Mouse (Mus musculus) limb, embryonic 11.5 days (tissue): ENCODE measurements around the gene Mest. TPM values are rescaled to one million over a fixed set of nuclear protein-coding genes. Genes with fewer than 3 reads are reported as not detected.

Source experiments
- ATAC-seq: fragments of 200-750 bp; cut with Nextera tagmentation; 2 replicates; pipeline ENCODE4 v1.8.0; 2017; ENCODE audit warnings: low read depth; ENCODE audit not compliant: insufficient number of reproducible peaks, low FRiP score, low TSS enrichment
- DNase-seq: peaks from one replicate; pipeline ENCODE4 v3.0.0-alpha.2; 2015; ENCODE audit warnings: low spot score
- H3K27ac ChIP-seq: fragments of 300-500 bp; sonication (generic); replicated peaks from 2 replicates; pipeline ENCODE4 v1.5.1; 2014; ENCODE audit warnings: low read depth, mild to moderate bottlenecking, low read length
- H3K27me3 ChIP-seq: fragments of 300-500 bp; sonication (generic); 2 replicates; pipeline ENCODE4 v1.6.1; 2014; ENCODE audit warnings: mild to moderate bottlenecking, low read length, mixed read lengths; ENCODE audit not compliant: control insufficient read depth, insufficient read depth
- H3K36me3 ChIP-seq: fragments of 300-500 bp; sonication (generic); 2 replicates; pipeline ENCODE4 v1.6.1; 2014; ENCODE audit warnings: mild to moderate bottlenecking, low read length, moderate library complexity, mixed read lengths; ENCODE audit not compliant: control insufficient read depth, insufficient read depth
- H3K4me1 ChIP-seq: fragments of 300-500 bp; sonication (generic); 2 replicates; pipeline ENCODE4 v1.6.1; 2014; ENCODE audit warnings: low read length, mixed read lengths; ENCODE audit not compliant: control insufficient read depth, insufficient read depth
- H3K4me2 ChIP-seq: fragments of 300-500 bp; sonication (generic); 2 replicates; pipeline ENCODE4 v1.6.1; 2014; ENCODE audit warnings: low read depth, mild to moderate bottlenecking, moderate library complexity; ENCODE audit not compliant: severe bottlenecking
- H3K4me3 ChIP-seq: fragments of 300-500 bp; sonication (generic); 2 replicates; pipeline ENCODE4 v1.5.1; 2014; ENCODE audit warnings: low read depth, low read length
- H3K9ac ChIP-seq: fragments of 300-500 bp; sonication (generic); 2 replicates; pipeline ENCODE4 v1.6.1; 2014; ENCODE audit warnings: mild to moderate bottlenecking, low read length
- H3K9me3 ChIP-seq: fragments of 300-500 bp; sonication (generic); 2 replicates; pipeline ENCODE4 v1.6.1; 2016; ENCODE audit warnings: low read length; ENCODE audit not compliant: control insufficient read depth
- WGBS: fragments of 180-500 bp; shearing (Covaris S2); extraction: QIAGEN DNeasy Blood & Tissue Kit; methylation state at CpG from one replicate; pipeline ENCODE4 v1.1.7; 2014; 5-methylcytosine and 5-hydroxymethylcytosine counted together
- polyA plus RNA-seq: library from polyadenylated mRNA; unstranded; fragments of >200 nt; fragmentation: Nextera tagmentation; extraction: Ambion mirVana; gene quantifications from 2 replicates; pipeline ENCODE4 v1.2.1, GENCODE M21; 2014

Mest gene
- 2,834 and 2,987 TPM in 2 replicates for polyA plus RNA-seq

DNA sequence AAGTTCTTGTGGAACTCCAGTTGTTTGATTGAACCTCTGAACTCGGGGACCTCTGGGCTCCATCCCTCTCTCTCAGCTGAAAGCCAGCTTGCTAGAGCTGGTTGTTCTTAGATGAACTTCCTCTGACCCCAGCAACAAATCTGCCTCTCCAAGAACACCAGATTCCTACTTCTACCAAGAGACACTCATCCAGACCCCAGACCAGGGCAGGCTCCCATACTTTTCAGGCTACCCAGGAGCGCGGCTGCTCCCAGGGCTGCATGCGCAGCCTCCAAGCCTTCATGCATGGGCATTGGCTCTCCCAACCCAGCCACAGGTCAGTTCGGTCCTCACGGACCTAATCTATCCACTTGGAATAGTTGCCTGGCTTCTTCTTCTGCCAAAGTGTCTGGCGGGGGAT lies at the start of gene Mest:
TSS of gene Mest (plus strand) at position 217 of the 400 bp plus-strand sequence.
- no peak for ATAC-seq

DNA sequence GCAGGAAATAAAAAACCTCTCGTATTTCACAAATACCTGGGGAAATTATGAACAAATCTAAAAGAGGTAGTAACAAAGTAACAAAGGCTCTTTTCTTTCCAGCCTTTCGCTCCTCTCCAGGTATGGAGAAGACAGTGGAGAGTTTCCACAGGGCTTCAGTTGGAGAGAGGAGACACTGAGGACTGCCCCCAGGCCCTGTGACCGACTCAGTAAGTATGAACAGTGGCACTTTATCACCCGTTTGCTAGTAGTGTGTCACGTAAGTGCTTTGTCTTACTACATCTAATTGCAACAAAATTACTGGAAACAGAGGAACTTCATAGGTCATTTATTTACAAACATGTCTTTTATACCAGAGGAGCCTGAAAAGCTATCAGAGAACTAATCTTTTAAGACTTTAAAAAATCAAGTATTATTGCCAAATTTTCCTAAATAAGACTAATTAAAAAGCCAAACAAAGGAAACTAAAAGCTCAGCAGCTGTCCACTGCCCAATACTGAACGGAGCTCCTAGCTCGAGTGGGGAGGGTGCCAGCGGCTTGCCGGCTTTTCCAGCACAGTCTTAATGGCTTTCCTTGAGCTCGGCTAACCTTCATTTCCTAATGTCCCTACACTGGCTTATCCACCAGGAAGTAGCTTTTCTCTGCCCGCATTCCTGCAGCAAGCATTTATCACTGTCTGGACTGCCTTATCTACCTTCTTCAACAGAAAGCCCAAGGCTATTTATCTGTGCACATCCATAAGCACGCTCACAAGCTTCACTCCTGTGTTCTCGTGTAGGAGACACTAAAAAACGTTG lies 49.4 kb upstream of the Mest start:
- no peaks in the 10 kb centered on the region for H3K9me3 ChIP-seq
- no peaks in the 10 kb centered on the region for H3K36me3 ChIP-seq
- H3K4me1 ChIP-seq, result peaks cover 51% of the 10 kb centered on the region
- peak overlapping the region; percentile 24; the same call in 1 of the 2 replicates for H3K4me2 ChIP-seq
- 17% methylated on average over 14 of the region's 14 CpGs for WGBS
- H3K27ac ChIP-seq, result peak overlapping the region; percentile 99
- DNase-seq (peak; percentile 54), ATAC-seq (no peak)
- no peaks in the 10 kb centered on the region for H3K27me3 ChIP-seq
- H3K4me3 ChIP-seq, result no peak overlapping the region
- peak overlapping the region; percentile 55 for H3K9ac ChIP-seq

More for the DNA sequence above, at the start of gene Mest:
- Histone ChIP-seq H3K9me3 (no peaks in the 10 kb centered on the region), H3K4me2 (no peak within 1 kb of the TSS), H3K27me3 (no peaks in the 10 kb centered on the region), H3K4me3 (no peak within 1 kb of the TSS), H3K9ac (no peak within 1 kb of the TSS), H3K27ac (0 out of 2 replicates have a peak within 1 kb of the TSS, but pooled peaks have one; percentile 36), H3K36me3 (no peaks in the 10 kb centered on the region), H3K4me1 (peaks cover 9% of the 10 kb centered on the region)
- 64% methylated on average over 7 of the region's 7 CpGs for WGBS
- DNase-seq, result no peak

DNA sequence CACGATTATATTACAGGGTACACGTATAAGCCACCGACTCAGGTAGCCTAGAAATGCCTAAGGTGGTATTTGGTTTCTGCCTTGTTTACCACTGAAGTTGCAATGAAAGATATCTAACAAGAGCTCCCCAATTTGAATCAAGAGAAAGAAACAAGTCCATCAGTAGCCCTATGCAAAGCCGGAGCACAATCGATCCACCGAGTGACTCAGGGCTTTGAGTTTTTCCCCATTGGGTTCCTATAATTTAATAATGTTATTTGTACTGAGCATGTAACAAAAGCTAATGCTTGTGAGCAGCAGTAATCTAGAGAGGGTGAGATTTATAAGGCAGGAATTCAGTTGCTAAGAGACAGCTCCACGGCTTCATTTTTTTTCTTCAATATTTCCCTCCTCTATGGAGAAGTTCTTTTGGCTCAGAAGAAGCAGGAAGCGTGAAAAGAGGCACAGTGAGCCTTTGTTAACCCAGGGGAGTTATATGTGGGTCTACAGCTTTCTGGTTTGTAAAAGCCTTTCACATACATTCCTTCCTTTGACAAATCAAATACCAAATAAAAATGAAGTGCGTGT lies 48.5 kb upstream of the Mest start:
- 48% methylated on average over 9 of the region's 9 CpGs for WGBS
- DNase-seq (no peak), ATAC-seq (peak; percentile 24; the same call in 1 of the 2 replicates)
- H3K27me3 ChIP-seq, result no peaks in the 10 kb centered on the region
- no peaks in the 10 kb centered on the region for H3K36me3 ChIP-seq
- no peaks in the 10 kb centered on the region for H3K9me3 ChIP-seq
- no peak overlapping the region for H3K4me3 ChIP-seq
- H3K4me2 ChIP-seq, result peak overlapping the region; percentile 34; the same call in 1 of the 2 replicates
- peaks cover 47% of the 10 kb centered on the region for H3K4me1 ChIP-seq
- H3K27ac ChIP-seq, result peak overlapping the region; percentile 99
- H3K9ac ChIP-seq, result peak overlapping the region; percentile 71

DNA sequence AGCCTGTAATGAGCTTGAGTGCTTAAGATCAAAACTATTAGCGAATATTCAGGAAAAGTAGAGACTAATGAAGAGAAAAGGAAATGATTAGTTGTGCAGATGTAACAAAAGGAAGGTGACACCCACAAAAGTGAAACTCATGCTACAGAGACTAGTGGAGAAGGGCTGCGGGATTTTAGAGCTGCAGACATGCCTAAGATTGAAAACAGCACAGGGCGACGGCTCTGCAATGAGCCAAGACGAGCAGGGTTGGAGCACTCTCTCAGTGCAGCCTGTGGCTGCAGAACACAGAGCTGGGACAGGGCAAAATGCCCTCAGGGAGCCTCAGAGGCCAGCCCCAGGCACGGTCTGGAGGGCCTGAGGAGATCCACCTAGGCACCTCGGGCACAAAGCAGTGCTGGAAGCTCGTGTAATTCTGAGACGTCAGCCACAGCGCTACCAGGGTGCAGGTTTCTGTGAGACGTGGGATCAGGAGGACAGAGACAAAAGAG lies 48.0 kb upstream of the Mest start:
- peak; percentile 62 for DNase-seq
- WGBS, result 18% methylated on average over 11 of the region's 11 CpGs
- ATAC-seq, result peak; percentile 37; the same call in 1 of the 2 replicates
- H3K9me3 ChIP-seq, result no peaks in the 10 kb centered on the region
- H3K4me2 ChIP-seq, result peak overlapping the region; percentile 34; the same call in 1 of the 2 replicates
- no peaks in the 10 kb centered on the region for H3K36me3 ChIP-seq
- H3K4me3 ChIP-seq, result no peak overlapping the region
- H3K27me3 ChIP-seq, result no peaks in the 10 kb centered on the region
- H3K27ac ChIP-seq, result peak overlapping the region; percentile 99
- H3K4me1 ChIP-seq, result peaks cover 46% of the 10 kb centered on the region
- H3K9ac ChIP-seq, result peak overlapping the region; percentile 71

DNA sequence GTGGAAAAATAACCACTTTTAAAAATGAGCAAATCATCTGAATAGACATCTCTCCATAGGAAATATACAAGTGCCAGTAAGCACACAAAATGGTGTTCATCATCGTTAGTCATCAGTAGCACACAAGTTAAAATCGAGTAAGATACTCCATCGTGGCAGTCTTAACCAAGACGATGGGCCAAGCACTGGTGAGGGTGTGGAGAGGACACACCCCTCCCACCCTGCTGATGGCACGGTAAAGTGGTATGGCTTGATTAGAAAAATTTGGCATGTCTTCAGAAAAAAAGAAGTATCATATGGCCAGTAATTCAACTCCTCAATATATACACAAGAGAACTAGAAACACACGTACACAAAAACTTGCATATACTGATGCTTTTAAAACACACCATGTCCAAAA lies 46.8 kb upstream of the Mest start:
- Histone ChIP-seq H3K27ac (0 out of 2 replicates have a peak overlapping the region, but pooled peaks have one; percentile 99), H3K4me3 (no peak overlapping the region), H3K4me1 (peaks cover 53% of the 10 kb centered on the region), H3K9ac (no peak overlapping the region), H3K4me2 (no peak overlapping the region), H3K27me3 (no peaks in the 10 kb centered on the region), H3K9me3 (no peaks in the 10 kb centered on the region), H3K36me3 (no peaks in the 10 kb centered on the region)
- DNase-seq, result no peak
- 82% methylated on average over 6 of the region's 6 CpGs for WGBS
- ATAC-seq, result no peak

DNA sequence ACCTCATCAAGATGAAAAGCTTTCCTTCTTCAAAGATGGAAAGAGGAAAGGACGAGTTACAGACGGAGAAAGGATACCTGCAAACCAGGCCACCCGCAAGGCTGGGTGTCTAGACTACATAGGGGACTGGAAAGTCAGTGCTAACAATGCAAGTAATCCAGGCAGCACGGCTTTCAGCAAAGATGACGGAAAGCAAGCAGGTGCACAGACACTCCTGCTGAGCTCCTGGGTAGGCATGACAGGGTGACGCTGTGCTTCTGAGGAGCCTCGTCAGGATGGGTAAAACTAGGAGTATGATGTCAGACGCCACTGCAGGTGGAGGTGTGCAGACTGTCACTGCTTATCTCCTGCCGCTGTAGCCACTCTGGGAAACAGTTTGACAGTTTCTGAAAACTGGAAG lies 45.8 kb upstream of the Mest start:
- 77% methylated on average over 9 of the region's 9 CpGs for WGBS
- Histone ChIP-seq H3K27ac (peak overlapping the region; percentile 38; the same call in 1 of the 2 replicates), H3K36me3 (no peaks in the 10 kb centered on the region), H3K9ac (no peak overlapping the region), H3K4me3 (no peak overlapping the region), H3K9me3 (no peaks in the 10 kb centered on the region), H3K27me3 (no peaks in the 10 kb centered on the region), H3K4me1 (peaks cover 59% of the 10 kb centered on the region), H3K4me2 (no peak overlapping the region)
- DNase-seq (no peak), ATAC-seq (no peak)

DNA sequence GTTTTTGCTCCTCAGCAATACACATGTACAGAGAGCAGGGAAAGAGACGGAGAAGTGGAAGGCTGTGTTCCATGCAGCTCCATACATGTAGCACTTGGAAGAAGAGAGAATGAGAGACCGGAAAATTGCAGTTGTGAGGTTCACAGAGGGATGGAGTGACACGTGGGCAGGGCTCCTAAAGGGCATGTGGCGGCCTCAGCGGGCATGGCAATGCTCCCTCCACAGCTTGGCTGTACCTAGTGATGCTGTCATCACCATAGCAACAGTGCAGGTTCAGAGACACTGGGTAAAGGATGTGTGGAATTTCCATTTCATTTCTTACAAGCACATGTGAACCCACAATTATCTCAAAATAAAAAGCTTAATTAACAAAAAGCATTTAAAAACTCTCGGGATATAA lies 44.9 kb upstream of the Mest start:
- H3K9me3 ChIP-seq, result no peaks in the 10 kb centered on the region
- 0 out of 2 replicates have a peak overlapping the region, but pooled peaks have one; percentile 22 for H3K27ac ChIP-seq
- H3K27me3 ChIP-seq, result no peaks in the 10 kb centered on the region
- no peak overlapping the region for H3K9ac ChIP-seq
- no peaks in the 10 kb centered on the region for H3K36me3 ChIP-seq
- no peak overlapping the region for H3K4me2 ChIP-seq
- 85% methylated on average over 6 of the region's 6 CpGs for WGBS
- peaks cover 59% of the 10 kb centered on the region for H3K4me1 ChIP-seq
- ATAC-seq (no peak), DNase-seq (no peak)
- H3K4me3 ChIP-seq, result no peak overlapping the region

DNA sequence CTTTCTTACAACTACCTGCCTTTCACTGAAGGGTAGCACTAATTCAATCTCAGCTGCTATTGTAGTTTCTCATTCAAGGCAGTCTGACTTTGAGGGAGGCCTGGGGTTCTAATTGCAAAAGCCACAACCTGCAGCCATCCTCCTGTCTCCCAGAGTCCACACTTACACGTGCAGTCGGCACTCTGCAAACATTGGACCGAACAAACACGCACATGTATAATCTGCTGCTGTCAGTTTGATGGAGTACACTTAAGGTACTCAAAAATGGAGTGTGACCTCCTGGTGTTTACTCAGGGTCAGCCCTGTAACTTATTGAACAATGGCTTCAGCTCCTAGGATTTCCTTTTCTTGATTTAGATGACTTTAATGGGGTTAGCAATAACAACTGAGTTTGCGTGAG lies 43.8 kb upstream of the Mest start:
- Histone ChIP-seq H3K36me3 (no peaks in the 10 kb centered on the region), H3K4me3 (no peak overlapping the region), H3K27me3 (no peaks in the 10 kb centered on the region), H3K4me2 (no peak overlapping the region), H3K4me1 (peaks cover 50% of the 10 kb centered on the region), H3K27ac (peak overlapping the region; percentile 43), H3K9ac (no peak overlapping the region; the same call in 1 of the 2 replicates), H3K9me3 (no peaks in the 10 kb centered on the region)
- 62% methylated on average over 5 of the region's 5 CpGs for WGBS
- no peak for DNase-seq
- ATAC-seq, result no peak
